Mouse (Mus musculus) gonadal fat pad, adult 2 months (tissue): ENCODE data around the gene Tanc1. TPM values are rescaled to one million over a fixed set of nuclear protein-coding genes. Genes with fewer than 3 reads are reported as not detected.

Experiments
- DNase-seq: peaks from one replicate; pipeline ENCODE4 v3.0.0-alpha.2; 2012; ENCODE audit warnings: low read depth
- polyA plus RNA-seq: library from polyadenylated mRNA; depleted of rRNA; stranded (reverse); fragments of >200 nt; gene quantifications from 2 replicates; pipeline ENCODE4 v1.2.3, GENCODE M21; 2012

The Tanc1 gene
- polyA plus RNA-seq, 1 experiment = 21.7 TPM

DNA sequence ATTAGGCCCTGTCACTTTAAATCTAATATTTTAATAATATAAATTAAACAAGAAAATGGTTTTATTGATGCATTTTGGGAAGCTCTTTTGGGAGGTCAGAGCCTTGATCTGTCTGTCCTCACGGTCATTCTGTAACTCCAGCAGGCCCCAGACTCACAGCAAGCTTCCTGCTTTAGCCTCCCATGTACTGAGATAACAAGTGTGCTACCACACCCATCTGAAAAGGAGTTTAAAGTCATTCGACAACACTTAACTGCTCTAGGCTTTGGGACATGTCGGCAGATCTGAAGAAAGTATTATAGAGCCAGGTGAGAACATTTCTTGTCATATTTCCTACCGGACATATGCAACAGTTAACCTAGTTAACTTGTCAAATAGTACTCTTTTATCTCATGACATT lies 69.3 kb downstream of the Tanc1 start:
- DNase-seq = no peak

DNA sequence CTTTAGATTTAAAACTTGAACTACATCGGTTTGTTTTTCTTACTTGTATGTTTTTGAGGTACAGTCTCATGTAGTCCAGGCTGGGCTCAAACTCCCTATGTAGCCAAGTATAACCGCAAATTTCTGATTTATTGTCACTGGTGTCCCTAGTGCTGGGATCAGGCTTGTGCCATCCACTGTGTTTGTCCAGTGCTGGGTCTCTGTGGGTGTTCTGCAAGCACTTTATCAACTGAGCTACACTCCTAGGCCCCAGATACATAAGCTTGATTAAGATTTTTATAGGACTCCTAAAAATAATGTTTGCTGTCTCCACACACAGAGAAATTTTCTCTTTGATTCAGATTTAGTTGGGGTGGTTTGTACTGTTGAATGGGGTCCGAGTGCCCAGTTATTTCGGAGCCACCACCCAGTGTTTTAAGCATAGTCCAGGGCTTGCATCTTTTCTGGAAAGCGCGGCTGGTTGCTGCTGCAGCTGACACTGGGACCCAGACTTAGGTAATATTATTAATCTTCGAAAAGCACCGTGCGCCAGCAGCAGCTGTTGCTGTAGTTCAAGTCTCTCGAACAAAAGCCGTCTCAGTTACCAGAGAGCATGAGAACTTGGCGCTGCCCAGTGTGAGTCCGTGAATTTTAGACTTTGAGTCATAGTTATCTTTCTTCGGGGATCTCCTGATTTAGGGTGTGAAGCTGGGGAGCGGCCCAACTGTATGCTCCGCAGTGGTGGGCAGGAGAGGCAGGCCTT lies 73.2 kb downstream of the Tanc1 start:
- DNase-seq = no peak

DNA sequence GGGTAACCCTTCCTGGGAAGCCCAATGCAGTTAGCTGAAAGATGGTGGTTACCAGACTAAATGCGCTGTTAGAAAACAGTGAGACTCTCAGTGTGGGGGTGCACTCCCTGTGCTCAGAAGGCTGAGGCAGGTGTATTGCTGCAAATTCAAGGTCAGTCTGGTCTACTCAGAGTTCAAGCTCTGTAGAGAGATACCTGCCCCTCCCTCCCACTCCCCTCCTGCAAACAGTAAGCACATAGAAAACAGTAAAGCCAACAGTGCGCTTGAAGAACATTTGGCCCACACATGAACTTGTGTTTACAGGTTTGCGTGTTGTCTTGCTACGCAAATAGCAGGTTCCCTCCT lies 73.7 kb downstream of the Tanc1 start:
- DNase-seq = no peak

DNA sequence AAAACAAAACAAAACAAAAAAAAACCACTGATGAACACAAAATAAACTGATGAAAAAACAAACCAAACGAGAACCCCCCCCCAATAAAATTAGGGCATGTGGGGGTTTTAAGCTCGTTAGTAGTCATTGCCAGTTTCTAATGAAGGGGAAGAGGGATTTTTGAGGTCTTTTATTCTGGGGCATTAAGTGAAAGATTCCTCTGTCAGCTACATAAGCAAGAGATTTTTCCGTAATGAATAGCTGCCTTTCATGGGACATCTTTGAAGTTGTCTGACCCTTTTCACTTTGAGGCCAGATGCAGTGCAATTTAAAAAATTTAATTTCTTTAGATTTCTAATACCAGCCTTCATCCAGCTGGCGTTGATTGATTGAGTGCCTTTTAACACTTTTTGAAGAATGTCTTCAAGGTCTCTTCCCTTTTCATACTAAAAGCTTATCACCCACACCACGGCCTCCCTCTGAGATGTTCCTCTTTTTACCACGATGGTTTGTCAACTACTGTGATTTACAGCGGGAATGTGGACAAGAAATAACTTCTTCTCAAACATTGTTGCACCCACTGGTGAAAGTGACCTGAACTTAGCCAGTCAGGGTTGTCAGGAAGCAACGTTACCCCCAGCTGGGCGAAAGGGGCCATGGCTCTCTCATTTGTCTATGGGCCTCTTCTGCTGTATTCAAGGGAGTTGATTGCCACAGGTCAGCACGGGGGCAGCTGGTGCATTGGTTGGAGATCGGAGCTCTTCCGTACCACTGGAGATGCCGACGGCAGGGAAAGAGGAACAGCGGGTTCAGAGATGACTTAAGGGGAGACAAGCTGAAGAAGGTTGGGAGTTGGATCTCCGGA lies 76.6 kb downstream of the Tanc1 start:
- DNase-seq = no peak

DNA sequence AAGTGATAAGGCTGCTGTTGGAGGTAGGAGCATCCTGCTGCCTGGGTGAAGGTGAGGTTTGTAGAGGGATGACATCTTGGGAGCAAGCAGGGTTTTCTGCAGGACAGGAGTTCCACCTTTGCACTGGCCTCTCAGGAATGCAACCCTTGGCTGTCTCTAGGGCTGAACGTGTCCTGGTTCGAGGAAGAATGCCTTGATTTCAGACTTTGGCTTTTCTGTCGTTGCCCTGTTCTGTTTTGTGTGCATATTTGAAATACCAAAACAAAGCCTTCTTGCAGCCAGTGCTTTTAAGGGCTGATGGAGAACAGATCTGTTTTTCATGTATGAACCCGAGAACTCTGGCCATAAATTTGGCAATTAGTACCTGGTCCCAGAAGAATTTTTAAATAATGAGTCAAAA lies 79.3 kb downstream of the Tanc1 start:
- no peak for DNase-seq

DNA sequence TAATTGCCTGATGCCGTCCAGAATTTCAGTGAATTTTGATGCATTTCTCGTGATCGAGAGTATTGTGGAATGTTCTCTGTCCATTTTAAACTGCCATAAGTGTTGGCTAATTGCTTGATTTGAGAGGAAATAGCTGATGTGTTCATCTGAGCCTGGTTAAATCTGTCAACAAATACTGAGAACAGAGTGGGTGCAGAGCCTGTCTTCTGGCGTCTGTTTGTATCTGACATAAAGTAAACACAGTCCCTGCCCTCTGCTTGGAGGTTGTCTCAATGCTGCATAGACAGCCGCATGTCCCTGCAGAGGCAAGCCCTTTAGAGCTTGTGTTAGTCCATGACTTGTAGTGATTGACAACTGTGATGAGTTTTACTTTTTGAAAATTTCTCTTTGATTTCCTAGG lies 81.6 kb downstream of the Tanc1 start:
- no peak for DNase-seq

DNA sequence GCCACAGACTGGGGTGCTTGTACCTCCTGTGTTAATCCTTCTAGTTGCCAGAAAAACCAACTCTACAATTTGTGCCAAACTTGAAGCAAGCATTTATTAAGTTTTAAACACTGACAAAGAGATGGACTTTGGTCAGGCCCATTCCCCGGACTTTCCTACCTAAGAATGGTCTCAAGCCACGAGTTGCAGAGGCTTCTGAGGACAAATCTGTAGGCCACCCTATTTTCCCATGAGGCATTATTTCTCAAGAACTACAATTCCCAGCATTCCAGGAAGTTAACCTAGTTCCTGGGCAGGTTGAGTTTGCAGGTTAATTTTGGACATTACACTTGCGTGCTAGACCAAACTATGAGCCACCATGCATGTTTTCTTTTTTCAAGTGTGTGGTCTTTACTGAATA lies 85.3 kb downstream of the Tanc1 start:
- DNase-seq = no peak

DNA sequence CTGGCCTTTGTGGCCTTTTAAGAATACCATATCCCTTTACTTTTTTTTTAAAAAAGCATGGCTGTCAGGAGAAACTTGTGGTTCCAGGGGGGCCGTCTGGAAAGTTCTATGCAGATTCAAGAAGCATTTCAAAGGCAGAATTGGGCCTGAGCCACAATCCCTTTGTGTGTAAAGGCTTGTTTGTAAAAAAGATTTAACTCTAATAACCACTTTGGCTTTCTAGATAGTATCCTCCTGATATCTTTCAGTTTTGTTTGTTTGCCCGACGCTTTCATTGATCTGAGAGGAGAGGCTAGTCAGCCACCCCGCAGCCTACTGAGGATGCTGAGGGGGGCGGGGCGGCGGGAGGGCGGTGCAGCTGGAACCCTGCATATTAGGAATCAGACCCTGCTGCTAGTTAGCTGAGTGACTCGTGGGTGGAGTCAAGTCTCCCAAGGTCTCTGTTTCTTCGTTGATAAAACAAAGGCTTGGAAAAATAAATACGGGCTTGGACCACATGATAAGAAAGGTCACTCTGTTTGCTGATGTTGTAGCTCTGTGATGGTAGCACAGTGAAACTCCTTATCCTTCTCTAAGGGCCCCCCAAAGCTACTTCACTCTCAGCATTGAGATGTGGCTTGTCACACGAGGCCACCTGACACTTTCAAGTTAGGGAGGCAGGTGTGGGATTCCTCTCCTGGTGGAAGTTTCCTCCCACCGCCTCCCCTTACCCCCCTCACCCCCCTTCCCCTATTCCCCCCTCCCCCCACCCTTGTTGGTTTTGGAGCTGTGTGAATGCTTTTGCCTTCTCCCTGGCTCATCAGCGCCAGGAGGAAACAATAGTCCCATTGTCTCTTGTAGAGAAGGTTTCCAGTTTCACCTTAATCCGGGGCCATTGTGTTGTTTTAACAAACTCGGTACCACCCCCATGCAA lies 86.1 kb downstream of the Tanc1 start:
- no peak for DNase-seq

DNA sequence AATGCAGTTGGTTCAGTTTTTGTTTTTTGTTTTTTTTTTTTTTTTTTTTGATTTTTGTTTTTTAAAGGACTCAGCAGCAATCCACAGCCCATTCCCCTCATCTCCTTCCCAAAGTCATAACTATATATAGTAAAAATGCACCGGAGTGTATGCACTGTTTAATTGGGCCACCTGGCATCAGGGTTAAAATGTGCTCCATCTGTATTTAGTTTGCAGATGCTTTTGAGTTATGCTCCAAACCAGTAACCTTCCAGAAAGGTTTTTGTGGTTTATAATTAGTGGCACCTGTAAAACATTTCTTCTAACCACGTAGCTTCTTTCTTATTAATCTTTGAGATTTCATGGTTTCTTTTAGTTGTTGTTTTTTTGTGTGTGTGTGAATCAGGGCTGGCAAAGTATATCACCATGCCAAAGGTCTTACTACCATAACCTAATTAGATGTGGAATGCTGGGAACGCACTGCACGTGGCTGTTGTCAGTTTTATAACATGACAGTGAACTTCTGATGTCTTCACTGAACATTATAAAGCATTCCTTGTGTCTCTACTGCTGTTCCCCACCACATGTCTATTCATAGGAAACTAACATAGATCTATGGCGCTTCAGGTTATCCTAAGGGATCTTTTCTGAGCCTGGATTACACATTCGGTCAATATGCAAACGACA lies 86.9 kb downstream of the Tanc1 start:
- no peak for DNase-seq

DNA sequence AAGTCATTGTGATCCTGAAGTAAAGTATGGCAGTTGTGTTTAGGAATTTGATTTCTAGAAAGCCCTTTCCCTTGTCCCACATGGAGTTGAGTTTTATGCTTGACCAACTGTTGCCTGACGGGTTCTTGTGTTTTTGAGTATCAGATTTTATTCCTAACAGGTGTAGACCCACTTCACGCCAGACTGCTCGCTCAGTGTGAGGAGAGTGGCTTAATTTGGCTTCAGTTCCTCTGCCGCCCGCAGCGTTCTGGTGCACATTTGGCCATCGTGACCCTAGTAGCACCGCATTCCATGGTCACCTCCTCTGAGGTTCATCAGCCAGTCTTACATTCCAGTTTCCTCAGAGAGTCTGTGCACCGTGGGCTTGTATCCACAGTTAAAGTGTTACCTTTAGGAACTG lies 88.1 kb downstream of the Tanc1 start:
- DNase-seq = no peak

DNA sequence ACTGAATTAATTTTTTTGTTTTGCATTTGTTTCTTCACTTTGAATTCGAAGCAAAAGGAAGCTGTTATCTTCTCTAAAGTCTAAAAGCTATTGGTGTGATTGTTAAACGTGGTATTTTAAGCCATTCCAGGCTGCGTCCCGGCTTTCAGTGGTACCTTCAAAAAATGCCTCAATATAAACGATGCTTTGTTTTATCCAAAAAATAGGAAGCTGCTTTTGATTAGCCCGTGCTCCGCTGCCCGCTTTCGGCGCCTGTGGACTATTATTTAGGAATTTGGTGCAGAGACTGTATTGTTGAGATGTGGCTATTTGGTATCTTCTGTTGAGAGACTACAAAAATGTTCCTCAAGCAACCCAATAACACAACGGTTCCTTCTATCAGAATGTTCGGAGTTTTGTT lies 93.4 kb downstream of the Tanc1 start:
- no peak for DNase-seq

DNA sequence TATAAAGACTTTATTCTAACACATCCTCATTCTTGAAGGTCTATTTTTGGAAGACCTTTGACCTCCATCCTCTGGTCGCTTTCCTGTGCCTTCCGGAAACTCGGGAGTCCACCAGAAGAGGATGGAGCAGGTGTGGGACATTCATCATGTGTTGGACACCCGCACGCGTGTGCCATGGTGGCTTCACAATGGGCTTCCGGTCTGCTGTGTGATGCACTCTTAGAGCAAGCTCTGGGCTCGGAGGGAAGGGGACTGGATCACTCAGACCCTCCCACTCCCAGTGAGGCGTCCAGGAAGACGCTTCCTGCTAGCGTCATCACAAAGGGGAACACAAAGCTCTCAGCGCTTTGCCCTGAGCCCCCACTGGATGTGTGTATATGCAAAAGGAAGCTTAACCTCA lies 95.0 kb downstream of the Tanc1 start:
- no peak for DNase-seq

DNA sequence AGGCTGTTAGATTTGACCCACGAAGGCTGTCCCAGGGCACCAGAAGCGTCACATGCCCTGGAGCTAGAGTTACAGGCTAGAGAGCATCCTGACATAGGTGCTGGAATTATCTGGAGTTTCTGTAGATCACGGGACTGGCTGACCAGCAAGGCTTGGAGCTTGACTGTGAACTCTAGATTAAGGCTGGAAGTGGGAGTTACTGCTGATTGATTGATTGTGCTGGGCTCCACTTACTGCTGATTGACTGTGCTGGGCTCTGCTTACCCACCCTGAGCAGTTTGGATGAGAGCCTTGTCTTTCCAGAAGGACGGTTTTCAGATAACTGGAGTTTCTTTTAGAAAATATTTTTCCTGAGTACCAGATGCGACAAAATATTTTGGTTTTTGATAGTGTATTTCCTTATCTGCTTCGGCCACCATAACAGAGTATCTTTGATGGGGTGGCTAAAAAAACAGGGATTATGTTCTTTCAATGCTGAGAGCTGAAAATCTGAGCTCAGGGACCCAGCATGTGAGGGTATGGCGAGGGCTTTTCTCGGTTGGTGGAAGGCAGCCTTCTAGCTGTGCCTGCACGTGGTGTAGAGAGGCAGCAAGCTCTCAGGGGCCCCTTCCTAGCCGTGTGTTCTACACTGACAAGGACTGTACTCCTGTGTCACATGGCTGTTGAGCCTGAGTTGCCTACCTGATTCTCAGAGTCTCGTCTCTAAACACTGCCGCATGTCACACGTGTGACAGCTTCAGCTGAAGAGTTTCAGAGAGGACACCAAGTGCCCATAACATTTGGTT lies 96.3 kb downstream of the Tanc1 start:
- no peak for DNase-seq

DNA sequence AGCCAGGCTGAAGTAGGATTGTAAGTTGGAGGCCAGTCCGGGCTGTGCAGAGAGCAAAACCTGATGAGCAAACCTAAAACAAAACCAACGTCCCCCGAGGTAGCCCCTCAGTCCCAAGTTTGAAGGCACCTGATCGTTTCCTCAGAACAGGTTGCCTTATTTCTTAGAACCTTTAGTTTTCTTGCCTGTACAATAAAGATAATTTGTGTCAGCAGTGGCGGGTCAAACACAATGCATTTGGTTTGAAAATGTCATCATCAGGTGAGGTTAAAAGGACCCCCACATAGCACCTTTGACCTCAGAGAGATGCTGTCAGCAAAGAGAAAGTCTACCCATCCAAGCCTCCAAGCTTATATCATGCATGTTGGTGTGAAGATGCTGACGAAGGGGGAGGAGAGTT lies 98.9 kb downstream of the Tanc1 start:
- DNase-seq = no peak

DNA sequence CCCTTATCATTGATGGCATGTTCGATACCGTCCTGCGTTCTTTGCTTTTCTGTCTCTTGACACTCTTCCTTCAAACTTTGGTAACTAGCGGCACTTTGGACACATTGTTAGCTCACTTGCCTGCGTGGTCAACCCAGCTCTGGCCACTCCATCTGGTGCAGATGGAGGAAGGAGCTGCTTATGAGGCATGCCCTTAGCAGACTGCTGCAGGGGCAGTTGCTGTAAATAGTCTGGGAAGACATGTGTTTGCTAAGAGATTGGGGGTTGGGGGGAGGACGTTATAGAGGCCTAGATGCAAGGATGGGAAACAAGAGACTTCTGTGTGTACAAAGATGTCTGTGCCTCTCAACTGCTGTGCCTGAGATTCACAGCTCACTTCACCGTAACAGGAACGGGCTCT lies 100.2 kb downstream of the Tanc1 start:
- DNase-seq = no peak

DNA sequence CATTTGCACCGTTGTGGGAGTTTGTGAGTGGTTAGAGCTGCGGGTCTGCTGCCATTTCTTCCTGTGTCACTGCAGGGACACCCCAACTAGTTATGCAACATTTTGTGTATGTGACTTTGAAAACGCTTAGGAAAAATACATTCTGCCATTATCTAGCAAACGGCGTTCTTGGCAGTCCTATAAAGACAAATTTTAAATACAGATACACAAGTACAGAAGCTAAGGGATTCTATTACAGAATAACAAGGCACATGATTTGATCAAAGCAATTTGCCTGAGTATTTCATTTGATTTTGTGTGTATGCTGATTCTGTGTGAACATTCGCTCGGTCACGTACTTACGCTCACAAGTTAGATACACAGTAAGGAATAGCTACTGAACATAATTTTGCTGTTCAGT lies 100.6 kb downstream of the Tanc1 start:
- DNase-seq = no peak

DNA sequence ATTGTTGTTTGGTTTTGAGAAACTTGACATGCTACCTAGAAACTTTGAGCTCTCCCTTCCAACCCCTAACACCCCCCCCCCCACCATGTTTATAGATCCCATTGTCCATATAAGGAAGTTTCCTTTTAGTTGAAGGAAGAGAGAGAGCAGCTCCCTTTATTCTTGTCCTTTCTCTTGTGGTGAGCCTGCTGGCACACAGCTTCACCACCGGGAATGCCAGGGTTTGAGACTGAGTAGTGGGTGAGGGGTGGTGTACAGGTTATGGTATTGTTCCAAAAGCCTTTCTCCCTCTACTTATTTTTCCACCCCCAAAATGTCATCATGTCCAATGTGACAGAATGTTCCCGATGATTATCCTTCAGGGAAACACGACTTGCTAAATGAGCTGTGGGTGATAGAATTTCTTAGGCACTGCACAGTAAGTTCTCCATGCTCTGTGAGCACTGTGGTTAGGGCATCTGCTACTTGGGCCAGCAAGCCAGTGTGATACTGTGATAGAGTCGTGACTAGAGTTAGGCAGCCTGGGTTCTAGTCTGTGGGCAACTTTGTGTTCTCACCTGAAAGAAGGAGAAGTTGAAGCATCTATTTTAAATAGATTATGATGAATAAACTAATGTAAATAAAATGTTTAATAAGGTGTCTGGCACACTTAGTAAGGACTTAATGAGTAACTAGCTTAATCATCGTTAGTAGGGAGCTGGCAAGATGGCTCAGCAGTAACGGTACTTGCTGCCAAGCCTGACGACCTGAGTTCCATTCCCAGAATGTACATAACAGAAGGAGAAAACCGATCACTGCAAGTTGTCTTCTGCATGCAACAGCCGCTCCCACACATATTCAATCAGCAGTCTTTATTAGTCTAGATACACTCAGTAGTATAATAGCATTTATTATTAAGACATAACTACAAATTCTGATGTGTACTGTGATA lies 102.0 kb downstream of the Tanc1 start:
- DNase-seq = no peak

DNA sequence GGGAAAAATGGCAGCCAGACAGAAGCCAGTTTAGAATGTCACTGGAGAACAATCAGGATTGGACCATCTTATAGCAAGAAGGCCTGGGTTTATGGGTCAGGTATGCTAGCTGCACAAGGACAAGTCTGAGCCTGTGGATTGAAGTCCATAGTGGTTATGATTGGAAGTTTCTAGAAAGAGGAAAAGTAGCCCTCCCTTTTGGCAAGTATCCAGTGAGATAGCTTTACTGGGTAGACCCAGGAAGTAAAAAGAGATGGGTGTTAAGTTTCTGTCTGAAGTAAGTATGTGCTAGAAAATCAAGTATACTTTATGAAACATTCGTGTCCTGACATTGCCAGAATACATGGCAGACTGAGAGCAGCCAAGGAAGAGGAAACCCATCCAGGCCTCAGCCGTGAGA lies 103.2 kb downstream of the Tanc1 start:
- no peak for DNase-seq

DNA sequence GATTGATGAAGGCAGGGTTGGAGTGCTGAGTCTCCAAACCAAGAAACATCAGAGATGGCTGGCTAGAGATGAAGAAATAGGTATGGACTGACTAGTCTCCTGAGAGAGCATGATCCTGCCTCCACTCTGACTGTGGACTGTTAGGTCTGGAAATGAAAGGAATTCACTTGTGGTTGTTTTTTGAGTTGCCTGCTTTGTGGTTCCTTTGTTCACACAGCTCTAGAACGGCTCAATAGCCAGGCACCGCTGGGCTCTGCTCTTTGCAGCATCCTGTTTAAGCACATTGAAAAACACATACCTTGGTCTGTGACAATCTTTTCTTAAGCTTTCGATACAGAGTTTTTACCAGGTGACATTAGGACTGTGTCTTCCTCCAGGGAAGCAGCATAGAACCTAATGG lies 104.6 kb downstream of the Tanc1 start:
- no peak for DNase-seq

DNA sequence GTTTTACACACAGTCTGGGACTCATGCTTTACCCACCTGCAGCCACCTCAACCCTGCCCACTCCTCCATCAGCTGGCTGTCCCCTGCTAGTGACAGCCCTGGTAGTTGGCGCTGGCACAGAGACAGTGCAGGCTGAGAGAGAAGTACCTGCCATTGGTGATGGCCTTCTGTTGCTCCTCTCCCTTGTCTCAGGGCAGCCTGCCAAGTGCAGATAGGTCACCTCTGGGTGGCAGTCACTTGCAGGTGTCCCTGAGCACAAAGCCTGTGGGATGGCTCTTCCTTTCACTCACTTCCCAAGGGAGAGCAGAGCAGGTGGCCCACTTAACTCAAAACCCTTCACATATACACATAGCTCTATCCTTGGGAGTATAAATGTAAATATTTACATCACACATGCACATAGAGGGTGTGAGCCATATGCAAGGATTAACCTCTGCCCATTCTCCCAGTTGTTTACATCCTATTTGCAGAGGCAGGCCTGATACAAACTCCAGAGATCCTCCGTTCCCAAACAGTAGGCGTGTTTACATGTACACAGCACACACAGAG lies 106.0 kb downstream of the Tanc1 start:
- DNase-seq = no peak
